Mouse (Mus musculus) stomach, embryonic 16.5 days (tissue): ENCODE data around the gene Klk1b8. TPM values are rescaled to one million over a fixed set of nuclear protein-coding genes. Genes with fewer than 3 reads are reported as not detected.

Experiments used
- ATAC-seq: fragments of 200-750 bp; cut with Nextera tagmentation; 2 replicates; pipeline ENCODE4 v1.8.0; 2017; ENCODE audit warnings: moderate number of reproducible peaks, moderate TSS enrichment; ENCODE audit not compliant: insufficient read depth, low FRiP score
- H3K27ac ChIP-seq: fragments of 300-500 bp; sonication (generic); 2 replicates; pipeline ENCODE4 v1.5.1; 2014; ENCODE audit warnings: low read length
- H3K27me3 ChIP-seq: fragments of 300-500 bp; sonication (generic); 2 replicates; pipeline ENCODE4 v1.6.1; 2014; ENCODE audit warnings: low read length, control low read depth, mixed read lengths; ENCODE audit not compliant: control insufficient read depth, insufficient read depth
- H3K36me3 ChIP-seq: fragments of 300-500 bp; sonication (generic); 2 replicates; pipeline ENCODE4 v1.6.1; 2014; ENCODE audit warnings: low read length; ENCODE audit not compliant: control insufficient read depth, insufficient read depth
- H3K4me1 ChIP-seq: fragments of 300-500 bp; sonication (generic); 2 replicates; pipeline ENCODE4 v1.6.1; 2014; ENCODE audit warnings: low read length, control low read depth, mixed read lengths; ENCODE audit not compliant: control insufficient read depth, insufficient read depth
- H3K4me2 ChIP-seq: fragments of 300-500 bp; sonication (generic); 2 replicates; pipeline ENCODE4 v1.6.1; 2014; ENCODE audit warnings: low read depth, low read length, mixed read lengths
- H3K4me3 ChIP-seq: fragments of 300-500 bp; sonication (generic); replicated peaks from 2 replicates; pipeline ENCODE4 v1.5.1; 2014; ENCODE audit warnings: mild to moderate bottlenecking, low read length
- H3K9ac ChIP-seq: fragments of 300-500 bp; sonication (generic); 2 replicates; pipeline ENCODE4 v1.6.1; 2014; ENCODE audit warnings: low read length
- H3K9me3 ChIP-seq: fragments of 300-500 bp; sonication (generic); replicated peaks from 2 replicates; pipeline ENCODE4 v1.6.1; 2016; ENCODE audit warnings: low read length, control low read depth; ENCODE audit not compliant: control insufficient read depth
- WGBS: fragments of 180-500 bp; shearing (Covaris S2); extraction: QIAGEN DNeasy Blood & Tissue Kit; methylation state at CpG from one replicate; pipeline ENCODE4 v1.1.7; 2014; 5-methylcytosine and 5-hydroxymethylcytosine counted together
- polyA plus RNA-seq: library from polyadenylated mRNA; unstranded; fragments of >200 nt; fragmentation: Nextera tagmentation; extraction: Ambion mirVana; gene quantifications from 2 replicates; pipeline ENCODE4 v1.2.1, GENCODE M21; 2015

The Klk1b8 gene
- 1.3 and 1.5 TPM in 2 replicates for polyA plus RNA-seq

GRCm38 (mm10) chr7:43950364-43950763 lies at the start of gene Klk1b8:
Gene Klk1b8 (plus strand): TSS chr7:43950664.
- WGBS: 67% methylated on average over 2 of the region's 2 CpGs
- H3K4me2 ChIP-seq: no peak within 1 kb of the TSS
- no peaks in the 10 kb centered on the region for H3K27me3 ChIP-seq
- no peak within 1 kb of the TSS for H3K4me3 ChIP-seq
- no peaks in the 10 kb centered on the region for H3K4me1 ChIP-seq
- ATAC-seq: no peak
- H3K9ac ChIP-seq: no peak within 1 kb of the TSS
- no peak within 1 kb of the TSS for H3K27ac ChIP-seq
- H3K9me3 ChIP-seq: no peaks in the 10 kb centered on the region
- H3K36me3 ChIP-seq: no peaks in the 10 kb centered on the region

- H3K4me2 ChIP-seq: no peak overlapping the region
- H3K27ac ChIP-seq: no peak overlapping the region
- peak; percentile 84 for ATAC-seq
- WGBS: 47% methylated on average over 9 of the region's 9 CpGs
- no peaks in the 10 kb centered on the region for H3K4me1 ChIP-seq
- no peaks in the 10 kb centered on the region for H3K9me3 ChIP-seq
- H3K4me3 ChIP-seq: no peak overlapping the region
- H3K36me3 ChIP-seq: no peaks in the 10 kb centered on the region
- H3K9ac ChIP-seq: no peak overlapping the region
- no peaks in the 10 kb centered on the region for H3K27me3 ChIP-seq
Observed at GRCm38 (mm10) chr7:43914821-43915220, 35.6 kb upstream of the Klk1b8 start.

- Histone ChIP-seq H3K36me3 (no peaks in the 10 kb centered on the region), H3K9ac (no peak overlapping the region), H3K4me3 (no peak overlapping the region), H3K4me2 (no peak overlapping the region), H3K9me3 (no peaks in the 10 kb centered on the region), H3K4me1 (no peaks in the 10 kb centered on the region), H3K27me3 (no peaks in the 10 kb centered on the region), H3K27ac (no peak overlapping the region)
- ATAC-seq: no peak
- 83% methylated on average over 13 of the region's 13 CpGs for WGBS
Observed at GRCm38 (mm10) chr7:43918426-43918825, 32.0 kb upstream of the Klk1b8 start.

GRCm38 (mm10) chr7:43918871-43919270 lies 31.6 kb upstream of the Klk1b8 start:
- WGBS: 70% methylated on average over 8 of the region's 8 CpGs

GRCm38 (mm10) chr7:43919559-43920451 lies 30.7 kb upstream of the Klk1b8 start:
- no peaks in the 10 kb centered on the region for H3K27me3 ChIP-seq
- no peak overlapping the region for H3K9ac ChIP-seq
- no peak overlapping the region for H3K4me3 ChIP-seq
- ATAC-seq: peak; percentile 80; the same call in 1 of the 2 replicates
- H3K9me3 ChIP-seq: no peaks in the 10 kb centered on the region
- H3K4me2 ChIP-seq: no peak overlapping the region
- WGBS: 29% methylated on average over 14 of the region's 14 CpGs
- H3K4me1 ChIP-seq: no peaks in the 10 kb centered on the region
- no peaks in the 10 kb centered on the region for H3K36me3 ChIP-seq
- H3K27ac ChIP-seq: no peak overlapping the region

More at GRCm38 (mm10) chr7:43918871-43919270, 31.6 kb upstream of the Klk1b8 start:
- Histone ChIP-seq H3K36me3 (no peaks in the 10 kb centered on the region), H3K27me3 (no peaks in the 10 kb centered on the region), H3K9ac (no peak overlapping the region), H3K4me1 (no peaks in the 10 kb centered on the region), H3K27ac (no peak overlapping the region), H3K9me3 (no peaks in the 10 kb centered on the region), H3K4me3 (no peak overlapping the region), H3K4me2 (no peak overlapping the region)
- ATAC-seq: no peak

GRCm38 (mm10) chr7:43920582-43920981 lies 29.9 kb upstream of the Klk1b8 start:
- no peaks in the 10 kb centered on the region for H3K9me3 ChIP-seq
- 81% methylated on average over 3 of the region's 3 CpGs for WGBS
- no peaks in the 10 kb centered on the region for H3K36me3 ChIP-seq
- H3K4me2 ChIP-seq: no peak overlapping the region
- no peak overlapping the region for H3K27ac ChIP-seq
- no peaks in the 10 kb centered on the region for H3K4me1 ChIP-seq
- no peak for ATAC-seq
- H3K9ac ChIP-seq: no peak overlapping the region
- H3K4me3 ChIP-seq: no peak overlapping the region
- no peaks in the 10 kb centered on the region for H3K27me3 ChIP-seq

- Histone ChIP-seq H3K4me1 (no peaks in the 10 kb centered on the region), H3K4me3 (no peak overlapping the region), H3K36me3 (no peaks in the 10 kb centered on the region), H3K9ac (no peak overlapping the region), H3K27me3 (no peaks in the 10 kb centered on the region), H3K9me3 (no peaks in the 10 kb centered on the region), H3K4me2 (no peak overlapping the region), H3K27ac (no peak overlapping the region)
- 66% methylated on average over 6 of the region's 6 CpGs for WGBS
- no peak for ATAC-seq
Observed at GRCm38 (mm10) chr7:43921087-43921486, 29.4 kb upstream of the Klk1b8 start.

- Histone ChIP-seq H3K4me2 (no peak overlapping the region), H3K4me3 (no peak overlapping the region), H3K36me3 (no peaks in the 10 kb centered on the region), H3K27ac (no peak overlapping the region), H3K9ac (no peak overlapping the region), H3K4me1 (no peaks in the 10 kb centered on the region), H3K27me3 (no peaks in the 10 kb centered on the region), H3K9me3 (no peaks in the 10 kb centered on the region)
- WGBS: 77% methylated on average over 2 of the region's 2 CpGs
- ATAC-seq: no peak
Observed at GRCm38 (mm10) chr7:43921941-43922340, 28.5 kb upstream of the Klk1b8 start.

- 70% methylated on average over 5 of the region's 5 CpGs for WGBS
- H3K27ac ChIP-seq: no peak overlapping the region
- no peak for ATAC-seq
- no peaks in the 10 kb centered on the region for H3K4me1 ChIP-seq
- no peaks in the 10 kb centered on the region for H3K9me3 ChIP-seq
- no peak overlapping the region for H3K4me3 ChIP-seq
- H3K9ac ChIP-seq: no peak overlapping the region
- no peaks in the 10 kb centered on the region for H3K27me3 ChIP-seq
- H3K36me3 ChIP-seq: no peaks in the 10 kb centered on the region
- H3K4me2 ChIP-seq: no peak overlapping the region
Observed at GRCm38 (mm10) chr7:43925985-43926384, 24.5 kb upstream of the Klk1b8 start.
